Mouse (Mus musculus) liver, embryonic 14.5 days (tissue): ENCODE data around the gene Anxa3.

ENCODE experiments used
- CTCF ChIP-seq: IDR thresholded peaks from 2 replicates; pipeline ENCODE4 v1.5.1; 2016; ENCODE audit warnings: antibody characterized with exemption, low read depth, control low read depth
- EP300 ChIP-seq: IDR thresholded peaks from 2 replicates; pipeline ENCODE4 v1.6.1; 2016; ENCODE audit warnings: antibody characterized with exemption, low read depth

- peak; percentile 81 for TF ChIP-seq CTCF
- TF ChIP-seq EP300: no peak
Measured at GRCm38 (mm10) chr5:96768846-96769471, 24.2 kb upstream of the Anxa3 start.
